Mouse (Mus musculus): ENCODE results near the gene 3110021N24Rik. TPM values are rescaled to one million over a fixed set of nuclear protein-coding genes. Genes with fewer than 3 reads are reported as not detected.

The 3110021N24Rik gene
- not detected for total RNA-seq (2023)

DNA sequence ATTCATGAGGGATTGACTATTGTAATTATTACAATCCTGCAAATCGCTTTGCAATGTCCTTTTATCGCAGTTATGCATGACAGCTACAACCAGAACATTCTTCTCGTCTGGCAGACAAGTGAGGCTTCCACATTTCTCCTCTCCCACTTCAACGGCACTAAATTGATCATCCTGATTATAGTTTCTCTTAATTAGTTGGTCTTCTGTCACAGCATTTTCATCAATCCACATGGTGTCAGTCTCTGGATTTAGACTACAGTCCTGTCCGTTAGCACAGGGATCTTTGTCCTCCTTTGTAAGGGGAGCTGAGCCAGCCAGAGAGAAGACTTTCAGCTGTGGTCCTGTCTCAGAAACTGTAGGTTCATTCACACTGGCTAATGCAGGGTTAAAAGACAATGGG is at the start of gene 3110021N24Rik:
Gene 3110021N24Rik (plus strand): TSS at position 301 of the 400 bp plus-strand sequence.

DNA sequence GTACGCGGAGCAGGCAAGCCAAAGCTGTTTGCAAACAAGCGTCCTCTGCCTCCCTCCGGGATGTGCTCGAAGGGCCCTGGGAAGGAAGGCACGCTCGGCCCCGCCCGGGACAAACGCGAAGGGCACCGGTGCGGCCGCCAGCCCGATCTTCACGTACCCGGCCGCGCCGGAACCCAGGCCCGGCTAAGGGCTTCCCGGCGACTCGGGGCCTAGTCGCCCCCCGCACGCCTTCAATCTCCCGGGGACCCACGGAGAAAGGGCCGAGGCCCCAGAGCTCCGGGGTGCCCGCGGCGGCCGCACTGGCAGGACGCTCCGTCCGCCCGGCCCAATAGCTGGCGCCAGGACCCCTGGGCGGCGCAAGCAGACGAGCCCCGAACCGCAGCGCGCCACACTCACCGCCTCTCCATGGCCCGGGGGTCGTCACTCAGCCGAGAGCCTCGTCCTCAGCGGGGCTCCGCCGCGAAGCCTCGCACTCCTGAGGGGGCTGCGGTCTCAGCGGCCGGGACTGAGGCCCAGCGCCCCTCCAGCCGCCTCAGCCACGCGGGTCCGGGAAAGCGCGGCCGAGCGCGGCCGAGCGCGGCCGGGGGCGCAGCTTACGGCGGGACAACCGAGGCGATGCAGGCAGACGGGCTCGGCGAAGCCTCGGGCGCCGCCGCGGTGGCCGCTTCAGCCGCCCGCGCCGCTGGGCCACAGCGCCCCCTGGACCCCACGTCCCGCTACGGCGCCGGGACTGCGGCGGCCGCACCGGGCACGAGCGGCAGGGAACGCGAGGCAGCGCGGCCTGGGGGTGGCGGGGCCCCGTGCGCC is 60.8 kb downstream of the 3110021N24Rik start, which contains the start of gene Zfyve9:
Gene Zfyve9 (minus strand): TSS at position 742 of the 807 bp plus-strand sequence.

Other genes starting within 250 kb of the 3110021N24Rik start
- gene Prpf38a, start 140.3 kb upstream of the 3110021N24Rik start, total RNA-seq (2023) = 10 to 100 TPM; 56.9 to 57.0 TPM
- 1 to 10 TPM; 2.8 to 2.9 TPM for gene Orc1, start 140.2 kb upstream of the 3110021N24Rik start, total RNA-seq (2023)
- 100 to 1,000 TPM; 117 to 121 TPM for gene Cc2d1b, start 99.7 kb upstream of the 3110021N24Rik start, total RNA-seq (2023)
- gene Zfyve9, start 61.1 kb downstream of the 3110021N24Rik start, total RNA-seq (2023) = under 1 TPM in 1 of 2 experiments, not detected in 1; 0.35 TPM
- gene Btf3l4, start 114.0 kb downstream of the 3110021N24Rik start, total RNA-seq (2023) = 10 to 100 TPM; 39.7 to 55.6 TPM
- gene Txndc12, start 115.0 kb downstream of the 3110021N24Rik start, total RNA-seq (2023) = 10 to 100 TPM; 21.4 to 26.4 TPM
- gene Kti12, start 128.1 kb downstream of the 3110021N24Rik start, total RNA-seq (2023) = 10 to 100 TPM; 42.7 to 45.0 TPM
- under 1 TPM in 1 of 2 experiments, not detected in 1; 0.47 TPM for gene A730015C16Rik, start 129.0 kb downstream of the 3110021N24Rik start, total RNA-seq (2023)
- not detected for gene Rab3b, start 159.4 kb downstream of the 3110021N24Rik start, total RNA-seq (2023)